Mouse (Mus musculus) right cerebral cortex, postnatal 36 days (tissue): ENCODE data around the gene Psg19.
"Not testable (repeated sequence)": the region's sequence is repeated elsewhere in the genome, so short reads cannot be mapped to it uniquely, and the experiment has no call there.

Source experiments
- DNase-seq, 2 experiments: peaks; one replicate each; pipeline ENCODE4 v3.0.0; 2022; ENCODE audit warnings: low spot score in 2 of 2, mixed read lengths in 1 of 2

The Psg19 gene

DNA sequence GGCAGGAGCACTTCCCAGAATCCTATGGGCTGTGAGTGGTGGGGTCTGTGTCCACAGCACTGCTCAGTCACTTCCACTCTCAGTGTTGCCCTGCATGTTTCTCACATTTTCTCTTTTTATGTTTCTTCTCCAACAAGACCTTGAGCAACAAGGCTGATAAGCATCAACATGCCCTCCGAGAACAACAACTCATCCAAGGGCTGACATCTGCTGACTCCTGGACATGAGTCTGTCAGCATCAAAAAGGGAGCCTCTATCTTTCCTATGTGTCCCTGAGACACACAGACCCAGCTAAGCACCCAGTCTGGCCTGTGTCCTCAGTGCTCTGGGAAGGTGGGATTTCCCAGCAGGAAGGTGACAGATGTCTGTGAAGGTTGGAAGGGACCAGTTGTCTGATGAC lies at the start of gene Psg19:
Psg19 (minus strand) TSS at position 101 of the 400 bp plus-strand sequence.
- no peak for DNase-seq

DNA sequence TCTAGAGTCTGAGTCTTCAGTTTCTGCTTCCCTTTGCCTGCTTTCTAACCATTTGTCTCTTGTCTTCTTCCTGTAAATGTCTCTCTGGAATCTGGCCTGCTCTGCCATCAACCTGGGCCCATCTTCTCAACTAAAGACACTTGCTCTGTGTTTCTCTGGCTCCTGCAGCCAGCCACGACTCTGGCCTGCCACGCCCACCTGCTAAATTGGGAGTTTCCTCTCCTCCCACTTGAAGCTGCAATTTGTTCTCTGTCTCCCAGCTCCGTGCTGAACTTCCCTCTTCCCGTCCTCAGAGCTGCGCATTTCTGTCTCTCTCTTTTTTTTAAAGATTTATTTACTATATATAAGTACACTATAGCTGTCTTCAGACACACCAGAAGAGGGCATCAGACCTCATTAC lies 46.5 kb upstream of the Psg19 start:
- no peak for DNase-seq

DNA sequence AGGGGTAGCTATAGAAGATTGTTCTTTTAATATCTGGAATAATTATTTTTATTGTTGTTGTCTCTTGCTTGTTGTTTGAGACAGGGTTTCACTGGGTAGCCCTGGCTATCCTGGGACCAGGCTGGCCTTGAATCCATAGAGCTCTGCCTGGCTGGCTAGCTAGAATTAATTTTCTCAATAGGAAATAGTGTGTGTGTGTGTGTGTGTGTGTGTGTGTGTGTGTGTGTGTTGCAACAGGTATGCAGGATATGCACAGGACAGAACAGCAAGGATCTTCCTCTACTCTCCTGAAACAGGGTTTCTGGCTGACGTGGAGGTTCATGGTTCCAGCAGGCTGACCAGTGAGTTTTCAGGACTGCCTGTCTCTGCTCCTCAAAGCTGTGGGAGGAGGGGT lies 42.9 kb upstream of the Psg19 start:
- no peak for DNase-seq

DNA sequence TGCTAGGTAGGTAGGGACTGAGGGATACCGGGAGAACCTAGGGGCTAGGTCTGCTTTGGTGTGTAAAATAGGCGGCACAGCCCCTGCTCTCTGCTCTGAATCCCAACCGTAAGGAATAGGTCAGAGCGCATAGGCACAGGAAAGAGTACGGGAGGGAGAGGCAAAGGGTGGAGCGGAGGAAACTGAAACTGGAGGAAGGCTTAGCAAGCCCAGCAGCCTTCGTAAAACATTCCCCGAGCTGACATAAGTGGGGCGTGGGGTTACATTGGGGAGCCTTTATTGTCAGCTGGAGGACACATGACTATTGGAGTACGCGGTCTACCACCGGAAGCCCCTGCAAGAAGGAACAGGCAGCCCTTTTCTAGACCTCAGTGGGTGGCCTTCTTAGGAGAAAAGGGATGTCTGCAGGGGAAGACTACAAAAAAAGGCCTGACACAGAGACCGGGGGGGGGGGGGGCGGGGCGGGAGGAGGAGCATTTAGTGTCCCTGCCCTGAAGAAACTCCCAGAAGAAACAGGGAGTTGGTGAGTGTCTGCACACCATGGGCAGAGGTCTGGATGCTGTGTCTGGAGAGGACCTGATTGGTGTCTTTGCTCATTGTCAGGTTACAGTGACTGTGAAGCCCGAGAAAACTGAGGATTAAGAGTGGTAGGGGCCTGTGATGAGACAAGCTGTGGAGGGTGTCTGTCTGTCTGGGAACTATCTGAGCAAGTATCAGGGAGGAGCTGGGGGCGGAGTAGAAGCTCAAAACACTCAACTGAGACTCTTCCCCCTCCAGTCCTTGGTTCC lies 42.3 kb upstream of the Psg19 start:
- no peak for DNase-seq

DNA sequence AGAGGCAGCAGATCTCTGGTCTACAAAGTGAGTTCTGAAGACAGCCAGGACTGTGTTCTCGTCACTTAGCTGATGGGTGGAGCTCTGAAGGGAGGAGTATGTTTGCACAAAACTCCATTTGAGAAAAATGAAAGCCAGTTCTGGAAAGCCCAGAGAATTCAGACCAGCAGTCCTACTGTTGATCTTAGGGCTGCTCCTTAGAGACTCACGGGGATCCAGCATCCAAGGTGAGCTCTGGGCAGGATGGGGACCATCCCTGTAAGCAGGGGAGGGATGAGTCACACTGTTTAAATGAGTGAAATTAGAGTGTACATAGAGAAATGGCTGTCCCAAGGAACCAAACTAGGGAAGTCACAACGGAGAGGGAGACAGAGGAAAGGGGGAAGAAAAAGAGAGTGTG lies 41.5 kb upstream of the Psg19 start, which contains the start of gene Mill2:
Mill2 (plus strand) TSS at position 102 of the 400 bp plus-strand sequence.
- DNase-seq = no peak

DNA sequence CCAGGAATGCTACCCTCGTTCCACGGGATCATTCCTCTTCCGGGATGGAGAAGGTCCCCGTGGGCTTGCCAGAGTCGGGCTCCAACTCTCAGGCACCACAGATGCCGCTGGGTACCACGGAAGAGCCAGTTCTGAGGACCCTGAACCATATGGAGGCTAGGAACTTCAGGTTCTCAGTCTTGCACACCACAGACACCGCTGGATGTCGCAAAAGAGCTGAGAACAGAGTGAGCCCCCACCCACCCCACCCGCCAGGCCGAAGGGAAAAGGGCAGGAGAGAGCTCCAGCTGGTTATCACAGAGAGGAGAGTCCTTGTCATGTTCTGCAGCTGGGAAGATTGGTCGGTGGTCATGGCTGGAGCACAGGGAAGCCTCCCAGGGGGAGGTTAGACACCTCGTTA lies 34.0 kb upstream of the Psg19 start:
- DNase-seq = no peak

DNA sequence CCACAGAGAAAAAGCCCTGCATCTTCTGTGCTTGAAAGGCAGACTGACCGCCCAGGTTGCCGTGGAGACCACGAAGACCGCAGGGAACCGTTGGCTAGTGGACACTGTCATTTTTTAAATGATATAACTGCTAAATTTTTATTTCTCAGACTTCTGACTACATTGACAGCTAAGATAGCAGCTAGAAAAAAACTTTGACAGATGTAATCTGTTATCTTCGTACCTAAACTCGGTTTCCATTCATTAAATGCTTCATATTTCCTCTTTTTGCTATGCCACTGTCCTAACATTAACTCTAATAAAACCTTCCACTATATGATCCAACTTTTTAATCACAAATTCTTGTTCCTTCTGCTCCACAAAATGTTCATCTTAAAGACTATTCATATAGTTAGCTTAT lies 31.2 kb upstream of the Psg19 start:
- DNase-seq = no peak

DNA sequence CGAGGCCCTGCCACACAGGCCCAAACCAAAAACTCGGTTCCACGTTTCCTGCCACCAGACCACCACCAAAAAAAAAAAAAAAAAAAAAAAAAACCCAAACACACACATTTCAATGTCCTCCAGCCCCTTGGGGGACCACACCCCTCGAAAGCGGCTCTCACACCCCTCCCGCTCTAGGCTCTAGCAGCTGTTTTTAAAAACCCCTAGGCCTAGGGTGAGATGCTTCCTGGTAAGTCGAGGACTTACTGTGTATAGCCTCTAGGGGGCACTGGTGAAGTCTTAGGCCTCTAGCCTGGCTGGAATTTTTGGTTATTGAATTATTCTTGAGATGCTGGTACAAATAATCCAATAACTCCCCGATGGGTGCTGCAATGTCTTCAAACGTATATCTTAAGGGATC lies 30.3 kb upstream of the Psg19 start:
- no peak for DNase-seq

DNA sequence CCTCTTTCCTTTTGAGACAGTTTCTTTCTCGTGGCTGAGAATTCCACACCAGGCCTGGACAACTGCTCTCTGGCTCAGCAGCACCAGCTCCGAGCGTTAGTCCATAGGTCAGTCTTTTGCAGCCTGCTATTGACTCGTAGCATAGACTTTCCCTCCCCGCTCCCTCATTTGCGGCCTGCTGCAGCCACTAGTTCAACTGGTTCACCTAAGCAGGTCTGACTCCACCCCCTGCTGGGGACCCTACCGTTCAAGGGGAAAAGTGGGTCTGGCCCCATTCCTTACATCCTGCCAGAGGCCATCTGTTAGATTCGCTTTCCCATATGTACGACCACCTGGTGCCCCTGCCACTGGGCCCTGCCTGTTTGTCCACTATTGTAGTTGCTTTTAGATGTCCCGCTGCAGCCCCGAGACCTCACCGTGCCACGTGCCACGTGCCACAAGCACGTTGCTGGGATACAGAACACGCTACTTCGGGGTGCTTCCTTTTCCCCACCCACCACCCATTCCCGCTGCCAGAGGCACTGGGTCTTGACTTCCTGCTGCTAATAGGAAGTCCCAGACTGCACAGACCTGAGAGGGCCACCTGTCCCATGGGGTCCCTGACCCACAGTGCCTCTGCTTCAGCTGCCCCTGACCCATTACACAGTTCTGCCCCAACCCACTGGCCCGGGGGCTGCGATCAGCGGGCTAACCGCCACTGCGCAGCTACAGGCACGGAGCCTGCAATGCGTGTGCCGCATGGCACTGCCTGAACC lies 29.6 kb upstream of the Psg19 start:
- DNase-seq = no peak

DNA sequence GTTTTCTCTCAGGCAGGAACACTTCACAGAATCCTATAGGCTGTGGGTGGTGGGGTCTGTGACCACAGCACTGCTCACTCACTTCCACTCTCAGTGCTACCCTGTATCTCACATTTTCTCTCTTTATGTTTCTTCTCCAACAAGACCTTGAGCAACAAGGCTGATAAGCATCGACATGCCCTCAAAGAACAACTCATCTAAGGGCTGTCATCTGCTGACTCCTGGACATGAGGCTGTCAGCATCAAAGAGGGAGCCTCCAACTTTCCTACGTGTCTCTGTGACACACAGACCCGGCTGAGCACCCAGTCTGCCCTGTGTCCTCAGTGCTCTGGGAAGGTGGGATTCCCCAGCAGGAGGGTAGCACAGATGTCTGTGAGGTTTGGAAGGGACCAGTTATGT lies 23.2 kb upstream of the Psg19 start, which contains the start of gene Psg17:
Psg17 (minus strand) TSS at position 101 of the 400 bp plus-strand sequence.
- DNase-seq = no peak

DNA sequence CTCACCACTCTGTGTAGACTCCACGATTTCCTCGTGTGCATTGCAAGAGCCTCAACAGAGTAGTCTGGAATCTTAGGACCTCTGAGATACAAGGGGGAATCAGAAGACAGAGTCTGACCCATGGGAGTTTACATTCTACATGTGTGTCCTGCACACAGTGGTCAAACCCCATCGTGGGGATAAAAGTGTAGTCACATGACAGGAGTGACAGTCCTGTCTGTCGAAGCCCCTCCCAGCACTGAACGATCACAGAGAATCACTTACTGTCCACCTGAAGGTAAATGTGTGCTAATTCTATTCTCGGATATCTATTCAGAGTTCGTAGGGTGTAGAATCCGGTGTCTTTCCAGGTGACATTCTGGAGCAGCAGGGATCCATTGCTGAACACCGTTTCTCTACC lies 20.0 kb upstream of the Psg19 start:
- no peak for DNase-seq

DNA sequence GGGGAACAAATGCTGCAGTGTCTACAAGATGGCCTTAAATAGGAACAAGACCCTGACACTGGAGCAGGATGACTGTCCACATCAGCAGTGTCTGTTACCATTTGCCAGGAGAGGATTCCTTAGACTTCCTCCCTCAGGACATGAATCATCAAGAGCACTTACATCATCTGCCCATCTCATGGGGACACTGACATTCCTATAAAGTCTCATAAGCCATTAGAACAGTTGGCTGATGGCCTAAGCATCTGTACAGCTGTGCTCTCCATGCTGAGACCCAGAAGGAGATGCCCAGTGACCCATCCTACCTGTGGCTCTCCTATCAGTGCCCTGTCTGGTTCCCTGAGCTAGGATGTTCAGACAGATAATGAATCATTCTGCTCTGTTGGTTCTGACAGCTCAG lies 5.2 kb upstream of the Psg19 start:
- DNase-seq = no peak

DNA sequence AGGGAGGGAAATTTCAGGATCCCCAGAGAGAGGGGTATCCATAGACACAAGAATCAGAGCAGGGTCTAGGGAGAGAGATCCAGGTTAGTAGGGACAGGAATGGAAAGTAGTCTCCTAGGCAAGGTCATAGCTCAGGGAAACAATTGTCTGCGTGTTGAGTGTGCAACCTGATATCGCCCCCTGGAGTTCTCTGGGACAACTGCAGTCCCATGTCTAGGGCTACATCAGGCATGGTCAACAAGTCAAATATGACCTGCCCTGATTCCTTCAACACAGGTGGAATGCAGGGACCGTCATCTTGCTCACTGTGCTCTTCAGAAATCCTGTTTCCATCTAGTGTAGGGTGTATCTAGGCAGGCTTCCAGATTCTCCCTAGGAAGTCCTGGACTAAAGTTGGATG lies 809 bp upstream of the Psg19 start:
- DNase-seq = no peak

DNA sequence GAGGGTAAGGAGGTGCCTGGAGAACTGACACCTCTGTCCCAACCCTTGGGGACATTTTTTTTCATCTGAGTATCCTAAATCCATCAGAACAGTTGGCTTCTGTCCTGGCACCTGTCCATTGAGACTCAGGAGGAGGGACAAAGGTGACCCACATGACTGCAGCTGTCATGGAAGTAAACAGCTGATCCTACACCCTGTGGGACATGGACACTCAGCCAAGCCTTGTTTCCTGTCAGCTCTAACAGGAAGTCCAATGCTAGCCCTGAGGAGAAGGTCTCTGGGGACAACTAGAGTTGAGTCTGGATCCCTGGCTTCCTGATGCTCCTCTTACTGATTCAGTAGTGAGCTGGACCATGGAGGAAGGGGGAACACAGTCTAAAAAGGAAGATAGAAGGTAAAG lies 7.6 kb downstream of the Psg19 start:
- not testable (repeated sequence) for DNase-seq

DNA sequence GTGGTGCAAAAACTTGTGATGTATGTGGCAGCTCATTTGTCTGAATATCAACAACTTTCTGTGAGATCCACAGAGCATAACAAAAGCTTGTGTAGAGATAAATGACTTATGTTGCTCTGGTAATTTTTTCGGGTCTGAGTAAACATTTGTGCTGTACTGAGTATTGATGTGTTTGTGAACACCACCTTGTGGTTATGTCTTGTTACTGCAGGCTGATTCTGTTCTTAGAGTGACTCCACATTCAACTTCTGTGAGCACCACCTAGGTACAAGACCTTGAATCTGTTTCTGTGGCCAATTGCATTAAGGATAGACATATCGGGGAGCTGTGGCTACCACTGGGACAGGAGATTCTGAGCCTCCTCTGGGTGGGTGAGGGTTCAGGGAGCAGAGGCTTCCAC lies 17.0 kb downstream of the Psg19 start:
- not testable (repeated sequence) for DNase-seq

DNA sequence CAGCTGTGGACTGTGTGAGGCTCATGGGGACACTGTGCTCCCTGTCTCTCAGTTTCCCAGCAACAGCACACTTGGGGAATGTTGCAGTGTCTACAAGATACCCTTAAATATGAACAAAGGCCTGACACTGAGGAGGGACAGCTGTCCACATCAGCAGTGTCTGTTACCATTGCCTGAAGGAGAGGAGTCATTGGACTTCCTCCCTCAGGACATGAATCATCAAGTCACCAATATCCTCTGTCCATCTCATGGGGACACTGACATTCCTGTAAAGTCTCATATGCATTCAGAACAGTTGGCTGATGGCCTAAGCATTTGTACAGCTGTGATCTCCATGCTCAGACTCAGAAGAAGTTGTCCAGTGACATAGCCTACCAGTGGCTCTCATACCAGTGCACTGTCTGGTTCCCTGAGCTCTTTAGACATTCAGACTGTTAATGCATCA lies 19.0 kb downstream of the Psg19 start:
- DNase-seq = no peak

DNA sequence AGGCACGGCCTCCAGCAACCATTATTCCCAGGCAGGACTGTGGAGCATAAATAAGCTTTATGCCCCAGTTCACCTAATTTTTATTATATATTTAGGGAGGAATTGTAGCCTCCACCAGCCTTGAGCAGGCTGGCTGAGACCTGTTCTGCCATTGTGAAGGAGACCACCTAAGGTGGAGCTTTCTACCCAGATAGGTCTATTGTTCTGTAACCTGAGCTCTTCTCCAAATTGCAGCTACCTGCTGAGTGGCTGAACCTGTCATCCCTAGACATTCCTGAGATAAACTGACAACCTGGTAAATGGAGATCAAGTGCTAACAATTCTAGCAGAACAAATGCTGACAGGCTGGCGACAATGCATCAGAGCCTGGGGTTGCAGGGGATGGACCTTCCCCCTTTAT lies 35.4 kb downstream of the Psg19 start:
- DNase-seq = not testable (repeated sequence)

DNA sequence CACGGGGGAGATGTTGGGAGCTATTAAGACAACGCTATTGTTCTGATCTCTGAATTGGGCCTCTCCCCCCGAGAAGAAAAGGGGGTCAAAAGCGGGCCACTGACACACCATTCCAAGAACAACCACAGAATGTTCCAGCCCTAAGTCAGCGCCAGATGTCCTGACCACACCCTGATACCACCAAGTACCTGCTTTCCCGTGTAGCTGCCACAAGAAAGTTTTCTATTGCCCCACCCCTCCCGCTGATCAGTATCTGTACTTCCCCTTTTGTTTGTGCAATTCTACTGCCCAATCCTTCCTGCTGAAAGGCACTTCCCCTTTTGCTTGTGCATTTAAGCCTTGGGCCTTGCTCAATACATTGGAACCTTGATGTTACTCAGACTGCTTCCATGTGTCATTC lies 38.2 kb downstream of the Psg19 start:
- not testable (repeated sequence) for DNase-seq

DNA sequence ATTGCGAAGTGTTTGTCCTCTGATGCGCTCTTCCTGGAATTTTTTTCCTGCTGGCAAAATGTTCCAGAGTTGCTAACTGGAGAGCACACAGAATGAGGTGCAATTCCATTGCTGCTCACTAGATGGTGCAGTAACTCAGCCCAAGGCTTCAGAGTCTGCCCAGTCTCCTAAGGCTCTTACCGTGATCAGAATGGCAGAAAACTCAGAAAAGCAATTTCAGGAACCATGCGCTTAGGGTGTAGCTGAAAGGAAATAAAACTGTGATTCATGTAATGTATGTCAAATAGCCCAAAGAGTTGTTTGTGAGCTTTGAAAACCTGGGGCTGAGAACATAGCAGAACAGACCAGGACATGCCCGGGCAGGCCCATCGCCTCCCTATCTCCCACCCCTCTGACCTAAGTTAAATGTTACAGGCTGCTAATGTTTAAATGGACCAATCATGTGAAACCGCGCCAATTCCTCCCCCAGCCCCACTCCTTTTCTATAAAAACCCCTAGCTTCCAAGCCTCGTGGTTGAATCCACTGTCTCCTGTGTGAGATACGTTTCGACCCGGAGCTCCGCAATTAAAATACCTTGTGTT lies 48.3 kb downstream of the Psg19 start:
- peak; percentile 14 to 26 for DNase-seq

DNA sequence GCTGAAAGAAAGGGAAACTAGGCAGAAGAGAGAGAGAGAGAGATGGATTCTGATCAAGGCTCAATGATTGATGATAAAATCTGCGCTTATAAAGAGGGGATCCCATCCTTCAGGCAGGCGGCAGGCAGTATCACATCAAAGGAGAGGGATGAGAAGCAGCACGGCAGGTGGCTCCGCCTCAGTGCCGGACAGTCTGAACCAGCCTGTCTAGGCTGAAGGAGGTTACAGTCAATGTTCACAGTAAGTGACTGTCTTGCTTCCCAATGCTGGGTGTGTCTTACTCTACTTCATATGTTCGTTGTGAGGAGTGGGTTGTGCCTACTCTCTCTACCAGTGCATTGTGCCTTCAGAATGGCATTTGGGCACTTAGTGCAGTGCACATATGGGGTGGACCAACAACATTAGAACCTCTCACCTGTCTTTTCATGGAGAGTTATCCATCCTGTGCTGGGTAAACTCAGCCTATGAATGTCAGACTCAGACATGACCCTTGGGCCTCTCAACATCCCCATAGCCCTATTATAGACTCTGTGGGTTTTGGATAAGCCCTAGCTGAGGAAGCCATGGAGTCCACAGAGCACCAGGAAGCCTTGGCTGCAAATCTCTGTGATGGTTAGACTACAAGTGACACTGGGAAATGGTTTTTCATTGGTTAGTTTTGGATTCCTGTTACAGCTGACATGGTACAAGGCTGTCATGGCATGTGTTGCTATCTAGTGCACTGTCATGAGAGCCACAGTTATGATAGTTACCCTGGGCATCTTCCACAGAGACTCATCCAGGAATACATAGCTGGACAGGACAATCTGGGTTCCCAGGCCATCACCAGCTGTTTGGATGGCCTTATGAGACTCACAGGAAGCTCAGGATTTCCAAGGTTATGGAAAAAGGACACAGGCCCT lies 49.1 kb downstream of the Psg19 start:
- no peak for DNase-seq

DNA sequence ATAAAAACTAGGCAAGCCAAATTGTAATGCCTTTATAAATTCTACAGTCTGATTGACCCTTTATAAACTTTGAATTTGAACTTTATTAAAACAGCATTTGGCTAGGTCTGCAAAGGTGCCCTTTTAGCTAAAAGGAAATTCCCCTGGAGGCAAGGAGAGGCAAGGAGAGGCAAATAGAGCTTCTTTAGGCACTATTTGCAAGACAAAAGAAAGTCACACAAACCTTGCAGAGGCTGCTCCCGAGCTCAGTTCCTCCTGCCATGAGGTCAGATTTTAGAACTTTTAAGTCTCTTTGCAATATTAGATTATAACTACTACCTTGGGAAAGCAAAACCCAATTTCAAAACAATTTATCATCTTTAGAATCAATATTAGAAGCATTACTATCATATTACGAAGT lies 50.9 kb downstream of the Psg19 start:
- DNase-seq = not testable (repeated sequence)
